Mouse (Mus musculus) bone marrow, adult 2 months (tissue): ENCODE measurements around the gene Zfp715.

Experiments used
- CTCF ChIP-seq: fragments of 200-500 bp; IDR thresholded peaks from 2 replicates; pipeline ENCODE4 v1.5.1; 2011; ENCODE audit warnings: low read length, control low read depth; ENCODE audit not compliant: control insufficient read depth, insufficient read depth
- POLR2A ChIP-seq: fragments of 200-500 bp; IDR thresholded peaks from 2 replicates; pipeline ENCODE4 v1.6.1; 2011; ENCODE audit warnings: low read depth, mild to moderate bottlenecking, control low read depth, low read length, borderline replicate concordance; ENCODE audit not compliant: control insufficient read depth

DNA sequence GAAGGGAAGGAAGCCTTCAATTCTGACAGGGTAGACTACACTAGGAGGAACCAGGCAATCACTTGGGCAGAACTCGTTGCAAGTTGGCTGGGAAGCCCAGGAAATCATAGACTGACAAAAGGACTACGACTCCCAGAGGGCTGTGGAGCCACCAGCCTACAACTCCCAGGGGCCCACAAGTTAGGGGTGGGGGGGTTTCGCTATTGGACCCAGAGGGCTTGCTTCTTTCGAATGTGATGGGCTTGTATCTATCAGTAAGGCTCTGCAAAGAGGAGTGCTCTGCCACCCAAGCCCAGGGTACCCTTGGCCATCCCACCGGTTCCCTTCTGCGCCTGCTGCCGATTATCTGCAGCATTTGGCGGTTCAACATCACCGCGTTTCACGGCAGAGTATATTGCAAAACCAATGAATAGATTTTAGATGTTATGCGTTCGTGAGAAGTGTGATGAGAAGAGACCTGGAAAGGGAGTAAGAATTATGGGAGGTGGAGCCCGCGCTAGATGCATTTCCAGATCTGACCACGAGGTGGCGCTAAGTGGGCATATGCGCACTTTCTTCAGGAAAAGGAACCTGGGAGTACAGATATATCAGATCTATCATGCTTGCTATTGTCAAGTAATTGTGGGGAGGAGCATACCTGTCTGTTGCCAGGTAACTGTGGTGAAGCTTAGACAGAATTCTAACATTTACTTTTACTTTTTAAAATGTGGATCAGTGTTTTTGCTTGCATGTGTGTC lies 30.1 kb downstream of the Zfp715 start:
- TF ChIP-seq POLR2A (no peak), CTCF (peak; percentile 84)
